Mouse (Mus musculus): ENCODE measurements around the gene Camsap2. TPM values are rescaled to one million over a fixed set of nuclear protein-coding genes. Genes with fewer than 3 reads are reported as not detected.

Camsap2 gene
- total RNA-seq, 2 experiments from 2014 or later, result 49.6 to 52.4 TPM

DNA sequence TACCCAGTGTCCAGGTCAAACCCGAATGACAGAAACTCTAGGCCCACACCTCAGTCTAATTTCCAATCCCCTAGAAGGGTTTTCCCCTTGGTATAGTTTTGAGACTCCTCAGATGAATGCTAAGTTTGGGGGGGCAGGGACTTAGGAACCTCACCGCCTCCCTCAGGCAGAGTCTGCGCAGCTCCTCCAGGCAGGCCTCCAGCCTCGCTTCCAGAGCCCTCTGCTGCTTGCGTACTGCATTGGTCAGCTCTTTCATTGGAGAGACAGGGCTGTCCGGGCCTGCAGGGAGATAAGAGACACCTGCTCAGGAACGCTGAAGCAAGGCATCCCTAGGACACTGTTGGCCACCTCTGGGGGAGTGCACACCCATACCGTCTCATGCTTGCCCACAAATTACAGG lies 119.3 kb downstream of the Camsap2 start:
- no peak for DNase-seq (ENCODE audit: low spot score in 2 of 2)

DNA sequence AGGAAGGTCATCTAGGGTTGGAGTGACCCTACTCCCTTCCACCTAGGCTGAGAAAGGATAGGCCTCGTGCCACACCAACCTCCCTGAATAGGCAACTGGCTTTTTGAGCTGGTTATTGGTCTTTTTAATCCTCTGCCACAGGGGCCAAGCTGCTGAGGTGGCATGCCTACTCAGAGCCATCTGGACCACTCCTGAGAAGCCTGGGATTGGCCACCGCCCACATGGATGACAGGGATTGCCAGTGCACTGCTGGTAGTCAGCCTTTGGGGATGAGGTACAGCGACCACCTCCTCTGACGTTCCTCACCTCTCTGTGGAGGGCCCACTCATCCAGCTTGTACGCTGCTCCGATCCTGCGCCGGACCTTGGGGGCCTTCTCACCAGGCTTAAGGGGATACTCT lies 120.1 kb downstream of the Camsap2 start:
- DNase-seq (ENCODE audit: low spot score in 2 of 2), result no peak

DNA sequence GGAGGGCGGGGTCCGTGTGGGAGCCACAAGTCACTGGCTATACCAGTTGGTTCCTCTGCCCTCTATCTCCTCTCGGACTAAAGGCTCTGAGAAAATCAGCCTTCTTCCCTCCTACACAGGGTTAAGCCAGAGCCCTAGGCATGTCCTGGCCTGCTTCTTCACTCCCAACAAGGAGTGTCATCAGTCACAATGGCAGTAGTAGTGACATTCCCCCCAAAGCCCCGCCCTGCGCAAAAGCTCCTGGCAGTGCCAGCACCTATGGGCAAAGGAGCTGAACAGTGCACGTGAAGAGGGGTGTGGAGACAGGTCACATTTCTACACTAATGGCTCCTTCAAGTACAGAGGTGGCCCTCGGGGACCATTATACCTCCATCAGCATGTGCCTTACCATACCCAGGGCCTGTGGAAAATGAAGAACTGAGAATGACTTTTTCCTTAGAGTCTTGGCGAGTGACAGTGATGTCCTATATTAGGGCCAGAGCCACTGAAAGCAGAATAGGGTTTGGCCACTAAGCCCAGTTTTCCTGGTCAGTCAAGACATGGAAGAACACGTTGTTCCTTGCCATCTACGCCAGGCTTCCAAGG lies 122.1 kb downstream of the Camsap2 start:
- DNase-seq (ENCODE audit: low spot score in 2 of 2), result no peak

DNA sequence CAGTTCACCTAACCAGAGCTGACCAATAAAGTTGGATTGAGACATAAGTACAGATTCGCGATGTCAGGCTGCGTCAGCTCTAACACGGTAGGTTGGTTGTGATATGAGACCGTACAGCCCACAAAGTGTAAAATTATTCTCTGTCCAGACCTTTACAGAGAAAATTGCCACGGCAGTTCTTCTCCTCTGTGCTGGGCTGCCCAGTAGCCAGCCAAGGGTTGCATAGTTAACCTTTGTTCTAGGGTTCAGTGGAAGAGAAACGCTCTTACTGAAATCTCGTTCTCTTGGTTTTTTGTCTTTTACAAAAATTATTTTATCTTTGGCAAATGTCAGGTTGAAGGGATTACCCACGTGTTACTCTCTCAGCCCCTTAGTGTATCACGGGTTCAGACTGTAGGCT lies 123.5 kb downstream of the Camsap2 start:
- no peak for DNase-seq (ENCODE audit: low spot score in 2 of 2)

DNA sequence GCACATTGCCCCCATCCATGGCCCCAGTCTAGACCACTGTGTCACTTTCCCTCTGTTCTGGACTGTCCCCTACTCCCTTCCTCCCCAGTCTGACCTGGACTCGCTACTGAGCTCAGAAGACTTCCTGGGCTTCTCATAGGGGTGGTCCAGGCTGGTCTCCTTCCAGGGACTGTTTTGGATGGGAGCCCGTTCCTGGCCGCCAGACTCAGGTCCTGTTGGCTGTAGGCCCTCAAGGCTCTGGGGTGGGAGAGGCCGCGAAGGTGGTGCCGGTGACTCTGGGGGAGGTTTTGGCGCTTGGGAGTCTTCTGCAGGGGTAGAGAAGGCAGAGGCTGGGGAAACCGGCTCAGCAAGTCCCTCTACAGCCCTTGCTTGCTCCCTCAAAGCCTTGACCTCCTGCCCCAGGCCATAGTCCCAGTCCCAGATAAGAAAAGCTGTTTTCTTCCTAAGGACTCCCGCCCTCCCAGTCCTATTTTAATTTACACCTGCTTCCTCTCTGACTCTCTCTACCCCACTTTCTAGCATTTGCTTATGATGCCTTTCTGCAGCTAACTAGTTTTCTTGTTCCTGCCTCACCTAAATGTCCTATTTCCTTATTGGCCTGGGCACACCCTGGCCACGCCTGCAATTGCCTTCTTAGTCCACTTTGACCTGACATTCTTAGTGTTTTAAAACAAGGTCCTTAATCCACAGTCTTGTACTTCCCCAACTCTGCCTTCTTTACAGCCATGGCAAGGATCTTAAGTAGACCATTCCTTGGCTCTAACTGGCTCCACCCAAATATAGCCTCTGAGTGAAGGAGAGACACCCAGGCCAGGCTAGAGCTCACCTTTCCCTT lies 125.7 kb downstream of the Camsap2 start:
- DNase-seq (ENCODE audit: low spot score in 2 of 2), result no peak

Other genes starting within 250 kb of the Camsap2 start
- gene Kif21b, start 214.7 kb downstream of the Camsap2 start, total RNA-seq (2021), result 1 to 10 TPM; 4.1 to 5.8 TPM
- not detected for gene Mroh3, start 133.3 kb downstream of the Camsap2 start, total RNA-seq (2021)
- 1 to 10 TPM in 1 of 2 experiments, under 1 TPM in 1; 0.62 to 4.1 TPM for gene Inava, start 111.8 kb downstream of the Camsap2 start, total RNA-seq (2021)
- gene Gpr25, start 85.2 kb downstream of the Camsap2 start, total RNA-seq (2021), result not detected
- gene Ddx59, start 69.2 kb upstream of the Camsap2 start, total RNA-seq (2021), result 10 to 100 TPM; 16.0 to 16.7 TPM
- gene Kif14, start 120.2 kb upstream of the Camsap2 start, total RNA-seq (2021), result 1 to 10 TPM; 5.8 to 7.7 TPM